Mouse (Mus musculus) spleen, adult 2 months (tissue): ENCODE results near the gene Tubd1. TPM values are rescaled to one million over a fixed set of nuclear protein-coding genes. Genes with fewer than 3 reads are reported as not detected.

ENCODE experiments used
- DNase-seq, 2 experiments: peaks; one replicate each; pipeline versions ENCODE4 v3.0.0 to v3.0.0-alpha.2; 2012 to 2021; ENCODE audit warnings: low spot score in 2 of 2, low read depth in 1 of 2
- H3K27ac ChIP-seq: fragments of 200-500 bp; 2 replicates; pipeline ENCODE4 v1.5.1; 2012; ENCODE audit warnings: low read length, inconsistent platforms; ENCODE audit not compliant: insufficient read depth
- H3K27me3 ChIP-seq: fragments of 200-500 bp; 2 replicates; pipeline ENCODE4 v1.6.1; 2012; ENCODE audit warnings: mild to moderate bottlenecking, moderate library complexity, low read length, inconsistent platforms; ENCODE audit not compliant: control insufficient read depth, insufficient read depth
- H3K36me3 ChIP-seq: fragments of 200-500 bp; 2 replicates; pipeline ENCODE4 v1.6.1; 2012; ENCODE audit warnings: mild to moderate bottlenecking, low read length, inconsistent platforms; ENCODE audit not compliant: control insufficient read depth, insufficient read depth
- H3K4me1 ChIP-seq: fragments of 200-500 bp; 2 replicates; pipeline ENCODE4 v1.6.1; 2011; ENCODE audit warnings: inconsistent platforms; ENCODE audit not compliant: control insufficient read depth, insufficient read depth, insufficient read length
- H3K4me3 ChIP-seq: fragments of 200-500 bp; 2 replicates; pipeline ENCODE4 v1.5.1; 2011; ENCODE audit warnings: mild to moderate bottlenecking, inconsistent platforms; ENCODE audit not compliant: insufficient read depth, insufficient read length; ENCODE audit errors: extremely low read depth
- CTCF ChIP-seq: fragments of 200-500 bp; IDR thresholded peaks from 2 replicates; pipeline ENCODE4 v1.5.1; 2011; ENCODE audit warnings: mild to moderate bottlenecking, inconsistent platforms; ENCODE audit not compliant: insufficient read depth, insufficient read length, insufficient replicate concordance; ENCODE audit errors: extremely low read depth
- POLR2A ChIP-seq: fragments of 200-500 bp; IDR thresholded peaks from 2 replicates; pipeline ENCODE4 v1.6.1; 2011; ENCODE audit warnings: low read depth, low read length, inconsistent platforms
- WGBS: fragments of 180-500 bp; shearing (Covaris S2); methylation state at CpG from one replicate; pipeline ENCODE4 v1.1.7; 2018; 5-methylcytosine and 5-hydroxymethylcytosine counted together
- polyA plus RNA-seq: library from polyadenylated mRNA; depleted of rRNA; stranded (reverse); fragments of >200 nt; gene quantifications from 2 replicates; pipeline ENCODE4 v1.2.3, GENCODE M21; 2012

Tubd1 gene
- polyA plus RNA-seq, 1 experiment: 2.2 TPM

- Histone ChIP-seq H3K27ac (peak overlapping the region; percentile 32; the same call in 1 of the 2 replicates), H3K4me1 (peaks cover 21% of the 10 kb centered on the region; the same call in 1 of the 2 replicates), H3K4me3 (no peak overlapping the region), H3K36me3 (no peaks in the 10 kb centered on the region), H3K27me3 (no peaks in the 10 kb centered on the region)
- WGBS: 71% methylated on average over 6 of the region's 6 CpGs
- DNase-seq: no peak
- TF ChIP-seq POLR2A (no peak), CTCF (no peak)
Observed at GRCm38 (mm10) chr11:86573646-86574231, 28.9 kb downstream of the Tubd1 start.

- DNase-seq: no peak
- H3K4me3 ChIP-seq: no peak overlapping the region
- no peak for TF ChIP-seq POLR2A
- no peak for TF ChIP-seq CTCF
- peaks cover 28% of the 10 kb centered on the region; the same call in 1 of the 2 replicates for H3K4me1 ChIP-seq
- H3K27me3 ChIP-seq: no peaks in the 10 kb centered on the region
- H3K36me3 ChIP-seq: no peaks in the 10 kb centered on the region
- H3K27ac ChIP-seq: no peak overlapping the region
- 76% methylated on average over 2 of the region's 2 CpGs for WGBS
Observed at GRCm38 (mm10) chr11:86574408-86574807, 29.6 kb downstream of the Tubd1 start.

GRCm38 (mm10) chr11:86575632-86576378 lies 31.0 kb downstream of the Tubd1 start:
- TF ChIP-seq CTCF (no peak), POLR2A (no peak)
- Histone ChIP-seq H3K27ac (no peak overlapping the region), H3K4me1 (peaks cover 38% of the 10 kb centered on the region), H3K27me3 (no peaks in the 10 kb centered on the region), H3K4me3 (no peak overlapping the region), H3K36me3 (no peaks in the 10 kb centered on the region)
- DNase-seq: no peak
- 95% methylated on average over 7 of the region's 7 CpGs for WGBS

GRCm38 (mm10) chr11:86577231-86577630 lies 32.4 kb downstream of the Tubd1 start:
- Histone ChIP-seq H3K4me1 (peaks cover 43% of the 10 kb centered on the region), H3K27ac (peak overlapping the region; percentile 82), H3K27me3 (no peaks in the 10 kb centered on the region), H3K36me3 (no peaks in the 10 kb centered on the region), H3K4me3 (no peak overlapping the region)
- 36% methylated on average over 4 of the region's 4 CpGs for WGBS
- TF ChIP-seq POLR2A: no peak; the same call in 1 of the 2 replicates
- no peak for TF ChIP-seq CTCF
- peak in 1 of 2 experiments; percentile 24 for DNase-seq

GRCm38 (mm10) chr11:86578106-86578808 lies 33.5 kb downstream of the Tubd1 start:
- Histone ChIP-seq H3K4me1 (peaks cover 43% of the 10 kb centered on the region), H3K36me3 (no peaks in the 10 kb centered on the region), H3K27ac (peak overlapping the region; percentile 82), H3K27me3 (no peaks in the 10 kb centered on the region), H3K4me3 (no peak overlapping the region; the same call in 1 of the 2 replicates)
- WGBS: 72% methylated on average over 6 of the region's 6 CpGs
- no peak for TF ChIP-seq POLR2A
- no peak for TF ChIP-seq CTCF
- DNase-seq: no peak

- peaks cover 43% of the 10 kb centered on the region for H3K4me1 ChIP-seq
- no peaks in the 10 kb centered on the region for H3K36me3 ChIP-seq
- peak overlapping the region; percentile 2; the same call in 1 of the 2 replicates for H3K4me3 ChIP-seq
- peak overlapping the region; percentile 80 for H3K27ac ChIP-seq
- WGBS: 64% methylated on average over 25 of the region's 25 CpGs
- TF ChIP-seq POLR2A (no peak), CTCF (no peak)
- peak in 1 of 2 experiments; percentile 43 for DNase-seq
- no peaks in the 10 kb centered on the region for H3K27me3 ChIP-seq
Observed at GRCm38 (mm10) chr11:86578809-86579730, 34.3 kb downstream of the Tubd1 start.
